Mouse (Mus musculus): ENCODE results near the gene Rorb.

Gene Rorb

DNA sequence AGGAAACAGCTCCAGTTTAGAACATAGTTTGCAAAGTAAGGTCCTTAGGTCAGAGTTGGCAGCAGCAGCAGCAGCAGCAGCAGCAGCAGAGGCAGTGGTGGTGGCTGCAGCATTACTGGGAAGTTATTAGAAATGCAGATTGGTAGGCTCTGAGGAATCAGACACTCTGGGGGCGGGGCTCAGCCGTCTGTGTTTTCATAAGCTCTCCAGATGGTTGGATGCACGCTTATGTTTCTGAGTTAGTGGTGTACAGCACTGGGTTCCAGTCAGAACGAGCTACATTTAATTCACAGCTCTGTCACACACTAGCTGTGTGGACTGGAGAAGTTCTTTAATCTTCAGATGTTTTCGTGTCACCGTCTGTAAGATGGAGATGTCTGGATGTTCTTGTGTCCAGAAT, 105.9 kb downstream of the Rorb start:
- peak; percentile 22 to 23 for DNase-seq (ENCODE audit: low spot score in 2 of 2)

DNA sequence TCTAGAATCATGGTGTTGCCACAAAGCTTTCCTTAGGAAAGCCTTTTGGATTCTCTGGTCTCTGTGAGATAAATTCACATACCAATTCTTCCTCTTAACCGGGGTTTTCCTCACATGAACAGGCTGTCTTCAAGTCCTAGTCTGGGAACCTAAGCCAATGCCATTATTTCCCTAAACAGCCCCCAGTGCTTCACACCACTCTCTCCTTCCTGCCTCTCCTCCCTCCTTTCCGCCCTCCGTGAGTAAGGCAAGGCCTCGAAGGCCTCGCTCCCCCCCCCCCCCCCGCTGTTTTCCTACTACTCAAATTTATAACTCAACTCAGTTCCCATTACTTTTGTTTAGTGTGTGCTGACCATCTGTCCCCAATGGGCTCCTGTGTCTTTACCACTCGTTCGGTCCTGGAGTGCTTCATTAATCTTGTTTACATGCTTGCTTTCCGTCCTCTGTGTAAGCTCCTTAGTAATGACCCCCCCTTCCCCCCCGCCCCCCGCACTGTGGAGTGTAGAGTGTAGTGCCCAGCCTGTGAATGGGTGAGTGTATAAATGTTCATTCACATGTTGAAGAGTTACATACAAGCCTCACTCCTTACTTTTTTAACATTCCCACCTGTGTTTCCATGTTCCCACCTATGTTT, 106.9 kb downstream of the Rorb start:
- no peak for DNase-seq (ENCODE audit: low spot score in 2 of 2)

DNA sequence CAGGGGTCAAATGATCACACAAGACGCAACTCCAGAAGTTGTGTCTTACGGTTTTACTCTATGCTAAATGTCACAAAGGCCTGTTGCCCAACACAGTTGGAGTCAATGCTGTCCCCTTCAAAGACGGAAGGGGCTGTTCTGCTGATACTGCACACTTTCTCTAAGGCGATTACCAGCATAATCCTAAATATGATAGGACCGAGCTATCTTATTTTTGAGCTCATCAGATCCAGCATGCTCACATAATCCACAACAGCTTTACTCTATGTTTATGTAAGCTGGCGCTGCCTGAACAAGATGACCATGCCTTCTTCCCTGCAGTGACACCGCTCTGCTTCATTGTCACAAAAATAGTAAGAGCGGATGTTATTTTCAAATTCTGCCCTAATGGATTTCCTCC, 112.0 kb downstream of the Rorb start:
- DNase-seq (ENCODE audit: low spot score in 2 of 2), result no peak

DNA sequence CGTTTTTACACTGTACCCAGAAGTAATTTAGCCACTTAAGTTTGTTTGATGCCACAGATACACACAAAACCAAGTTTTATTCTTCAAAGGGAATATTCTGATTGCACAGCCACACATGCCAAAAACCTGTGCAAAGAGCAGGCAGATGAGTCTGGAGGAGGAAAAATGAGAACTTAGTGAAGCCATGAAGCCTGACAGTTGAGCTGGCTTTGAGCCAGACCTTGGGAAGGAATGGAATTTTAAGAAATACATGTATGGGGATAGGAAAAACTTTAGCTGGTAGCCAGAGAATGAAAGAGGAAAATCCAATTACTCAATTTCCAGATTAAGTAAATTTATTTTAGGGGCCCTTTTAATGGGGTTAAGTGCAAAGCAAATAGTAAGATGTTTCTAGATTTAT, 113.3 kb downstream of the Rorb start:
- DNase-seq (ENCODE audit: low spot score in 2 of 2), result no peak

DNA sequence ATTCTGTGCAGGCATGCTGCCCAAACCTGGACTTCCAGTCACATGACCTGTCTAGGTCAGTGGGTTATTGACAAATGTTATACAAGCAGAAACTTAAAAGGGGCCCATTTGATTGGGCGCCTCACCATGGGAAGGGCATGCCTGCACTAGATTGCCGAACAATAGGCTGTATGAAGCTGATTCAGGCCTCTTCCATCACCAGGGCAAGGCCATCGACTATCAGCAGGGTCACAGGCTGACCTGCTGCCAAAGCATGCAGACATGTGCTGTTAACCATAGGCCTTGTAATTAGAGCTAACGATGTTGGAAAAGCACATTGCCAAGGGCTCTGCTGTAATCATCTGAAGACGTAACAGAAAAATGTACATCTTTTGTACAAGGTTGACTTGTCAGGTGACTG, 131.0 kb downstream of the Rorb start:
- no peak for DNase-seq (ENCODE audit: low spot score in 2 of 2)

DNA sequence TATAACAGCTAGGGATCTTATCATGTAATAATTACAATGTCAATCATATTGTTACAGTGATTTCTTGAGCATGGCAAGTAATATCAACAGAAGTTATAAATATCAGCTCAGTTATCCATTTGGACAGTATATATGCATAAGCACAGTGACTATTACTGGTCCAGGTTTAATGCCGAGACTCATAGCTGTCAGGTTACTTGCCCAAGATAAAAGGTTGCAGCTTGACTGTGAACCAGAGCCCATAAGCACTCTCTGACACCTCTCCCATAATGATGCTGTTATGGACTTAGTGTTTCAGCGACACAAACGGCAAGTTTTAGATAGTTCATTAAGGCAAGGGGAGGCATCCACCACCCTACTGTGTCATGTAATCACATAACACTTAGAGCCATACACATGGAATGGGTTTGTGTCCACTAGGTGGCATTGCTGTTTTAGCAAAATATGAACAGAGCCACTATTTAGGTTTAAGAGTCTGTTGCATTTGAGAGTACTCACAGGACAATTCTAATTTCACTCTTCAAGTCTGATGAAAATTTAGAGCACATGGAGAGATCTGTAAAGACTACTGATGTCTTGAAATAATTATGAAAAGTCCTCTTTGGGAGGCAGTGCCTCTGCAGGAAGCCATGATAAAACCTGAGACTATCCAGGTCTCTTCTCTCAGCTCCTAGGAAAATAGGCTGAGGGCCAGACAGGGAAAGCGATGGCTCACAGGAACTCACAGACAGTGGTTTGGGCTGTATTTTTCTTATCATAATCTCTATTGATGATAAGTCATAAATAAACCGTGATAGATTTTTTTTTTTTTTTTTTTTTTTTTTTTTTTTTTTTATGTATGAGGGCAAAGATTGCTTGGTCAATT, 136.0 kb downstream of the Rorb start:
- peak in 1 of 2 experiments; percentile 16 for DNase-seq (ENCODE audit: low spot score in 2 of 2)

DNA sequence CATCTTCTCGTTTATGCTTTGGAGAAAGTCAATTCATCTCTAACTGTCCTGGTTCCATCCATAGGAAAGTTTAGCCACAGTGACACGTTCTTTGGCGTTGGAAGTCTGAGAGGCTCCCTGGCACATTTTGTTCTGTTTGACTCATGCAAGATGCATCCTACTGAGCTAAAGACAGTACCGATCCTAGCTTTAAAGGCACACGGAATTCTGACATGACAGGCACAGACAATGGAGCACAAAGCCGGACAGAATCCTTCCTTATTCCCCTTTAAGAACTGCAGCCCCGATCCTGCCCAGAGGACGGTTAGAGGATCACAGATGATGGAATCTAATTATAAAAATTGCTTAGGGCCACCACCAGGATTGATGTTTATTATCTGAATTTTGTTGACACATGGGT, 141.6 kb downstream of the Rorb start:
- DNase-seq (ENCODE audit: low spot score in 2 of 2), result no peak

DNA sequence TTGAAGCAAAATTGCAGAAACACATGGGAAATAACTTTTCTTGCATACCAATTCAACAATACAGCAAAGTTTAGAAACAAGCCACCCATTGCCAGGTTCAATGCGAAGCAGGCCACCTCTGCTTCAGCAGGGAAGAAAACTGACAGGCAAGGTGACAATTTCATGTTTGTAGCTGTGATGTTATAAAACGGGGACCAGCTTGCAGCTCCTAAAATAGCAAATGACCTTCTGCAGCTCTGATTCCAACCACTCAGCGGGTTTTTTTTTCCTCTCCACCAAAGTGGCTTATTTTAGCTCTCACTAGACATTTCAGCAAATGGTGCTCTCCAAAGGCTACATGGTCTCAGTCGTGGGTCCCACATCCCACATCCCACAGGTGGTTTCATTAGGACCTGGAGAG, 143.7 kb downstream of the Rorb start:
- DNase-seq (ENCODE audit: low spot score in 2 of 2), result no peak

DNA sequence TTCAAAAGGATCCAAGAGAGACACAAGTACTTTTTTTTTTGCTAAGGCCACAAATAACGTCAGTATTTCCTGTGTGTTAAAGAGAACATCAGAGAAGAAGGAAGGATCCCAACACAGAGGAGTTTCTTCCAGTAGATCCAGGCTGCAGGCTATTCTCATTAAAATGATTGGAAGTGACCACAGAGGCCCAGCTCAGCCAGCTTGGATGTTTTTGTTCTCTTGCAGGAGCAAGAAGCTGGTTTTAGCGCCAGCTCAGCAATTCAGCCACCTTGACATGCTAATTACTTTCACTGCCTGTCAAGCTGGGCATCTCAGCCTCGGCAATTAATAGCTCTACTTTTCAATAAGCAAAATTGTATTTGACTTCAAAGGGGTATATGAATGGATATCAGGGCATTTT, 151.1 kb downstream of the Rorb start:
- no peak for DNase-seq (ENCODE audit: low spot score in 2 of 2)

DNA sequence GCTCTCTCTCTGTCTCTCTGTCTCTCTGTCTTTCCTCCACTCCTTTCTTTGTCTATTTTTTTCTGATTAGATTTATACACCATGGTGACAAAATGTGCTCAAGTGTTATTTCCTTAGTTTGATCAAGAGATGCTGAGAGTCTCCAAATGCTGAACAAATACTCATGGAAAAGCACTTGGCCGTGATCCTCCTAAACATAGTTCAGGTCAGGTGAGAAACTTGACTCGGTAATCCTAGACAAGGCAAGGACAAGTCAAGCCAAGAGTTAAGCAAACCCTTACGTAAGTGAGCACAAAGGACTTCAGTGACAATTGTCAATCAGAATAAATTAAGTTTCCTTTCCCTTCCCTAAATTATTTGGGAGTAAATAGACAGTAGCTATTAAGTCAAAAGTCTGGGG, 158.2 kb downstream of the Rorb start:
- DNase-seq (ENCODE audit: low spot score in 2 of 2), result no peak

DNA sequence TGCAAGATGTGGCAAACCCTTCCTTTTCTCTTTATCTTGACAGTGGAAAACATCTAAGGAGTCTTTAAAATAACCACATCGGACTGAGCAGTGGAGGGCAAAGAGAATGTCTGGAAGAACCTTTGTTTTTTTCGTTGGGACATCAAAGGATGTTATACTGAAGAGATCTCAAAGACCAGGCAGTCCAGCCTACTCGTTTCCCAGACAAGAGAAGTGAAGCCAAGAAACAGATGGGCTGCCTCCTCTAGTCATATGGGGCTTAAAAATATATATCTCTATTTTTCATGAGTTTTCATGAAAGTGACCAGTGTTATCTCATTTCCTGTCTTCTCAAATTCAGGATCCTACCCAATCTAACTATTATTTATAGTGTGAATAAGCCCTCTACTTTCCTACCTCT, 163.8 kb downstream of the Rorb start:
- DNase-seq (ENCODE audit: low spot score in 2 of 2), result no peak

DNA sequence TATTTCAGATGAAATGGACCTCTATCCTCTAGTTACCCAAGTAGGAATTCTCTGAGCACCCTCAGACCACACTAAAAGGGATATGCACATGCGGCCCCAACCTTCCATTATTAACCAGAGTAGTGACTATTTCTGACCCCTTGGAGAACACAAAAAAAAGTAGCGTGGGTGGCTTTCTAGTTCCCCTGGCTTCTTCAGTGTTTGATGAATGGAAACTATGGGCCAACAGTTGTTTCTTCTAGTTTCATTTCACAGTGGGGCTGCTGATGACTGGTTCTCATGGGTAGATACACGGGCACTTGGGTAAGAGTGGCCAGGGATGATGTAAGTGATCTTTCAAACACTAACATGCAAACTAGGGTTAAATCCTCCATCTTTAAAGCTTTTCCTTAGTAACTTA, 165.7 kb downstream of the Rorb start:
- DNase-seq (ENCODE audit: low spot score in 2 of 2), result no peak

DNA sequence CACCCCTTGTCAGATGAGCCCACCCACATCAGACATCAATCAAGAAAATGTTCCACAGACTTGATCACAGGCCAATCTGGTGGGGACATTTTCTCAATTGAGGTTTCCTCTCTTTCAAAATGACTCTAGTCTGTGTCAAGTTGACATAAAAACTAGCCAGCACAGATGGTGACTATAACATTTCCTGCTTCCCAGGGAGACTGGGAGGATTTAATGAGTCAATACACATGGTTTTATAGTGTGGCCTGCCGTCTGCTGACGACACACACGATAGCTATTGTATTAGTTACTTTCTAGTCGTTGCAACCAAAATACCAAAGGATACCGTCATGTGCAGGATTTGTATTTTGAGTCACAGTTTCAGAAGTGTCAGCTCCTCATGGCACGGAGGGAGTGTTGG, 169.6 kb downstream of the Rorb start:
- no peak for DNase-seq (ENCODE audit: low spot score in 2 of 2)

DNA sequence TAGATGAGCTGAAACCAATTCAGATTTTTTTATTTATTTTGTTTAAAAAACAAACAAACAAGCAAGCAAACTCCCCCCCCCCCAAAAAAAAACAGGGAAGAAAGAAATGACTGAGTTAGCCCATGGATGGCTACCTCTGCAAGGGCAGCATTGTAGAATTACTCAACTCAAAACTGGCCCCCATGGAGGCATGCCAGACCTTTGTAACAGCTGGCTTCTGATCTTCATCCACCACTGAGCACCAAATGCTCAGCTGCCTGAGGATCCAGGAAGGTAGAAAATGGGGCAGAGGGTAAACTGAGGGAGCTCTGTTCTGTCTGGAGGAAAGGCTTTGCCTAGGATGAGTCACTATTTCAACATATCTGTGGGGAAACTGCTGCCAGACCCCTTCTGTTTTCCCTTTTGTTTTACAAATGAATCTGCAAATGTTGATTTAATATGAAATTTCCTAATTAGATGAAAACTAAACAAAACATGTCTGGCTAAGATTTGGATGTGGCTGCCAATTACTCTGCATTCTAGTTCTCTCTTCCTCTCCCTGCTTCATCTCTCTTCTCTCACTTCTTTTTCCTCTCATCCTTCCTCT, 199.1 kb downstream of the Rorb start:
- no peak for DNase-seq (ENCODE audit: low spot score in 2 of 2)

DNA sequence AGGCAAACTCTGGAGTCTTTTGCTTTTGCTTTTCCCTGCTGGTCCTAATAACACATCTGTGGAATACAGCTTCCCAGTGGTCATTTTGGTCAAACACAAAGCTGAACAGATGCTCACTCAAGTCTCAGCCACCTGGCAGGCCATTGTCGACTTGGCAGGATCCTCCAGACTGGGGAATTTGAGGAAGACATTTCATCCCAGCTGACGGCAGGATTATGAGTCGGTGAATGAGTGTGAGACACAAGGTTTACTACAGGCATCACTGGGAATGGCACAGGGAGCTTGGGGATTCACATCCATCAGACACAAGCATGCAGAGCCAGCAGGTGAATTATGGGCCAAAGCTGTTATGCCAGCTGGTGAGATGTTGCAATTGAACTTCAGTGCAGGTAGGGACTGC, 201.4 kb downstream of the Rorb start:
- DNase-seq (ENCODE audit: low spot score in 2 of 2), result no peak

DNA sequence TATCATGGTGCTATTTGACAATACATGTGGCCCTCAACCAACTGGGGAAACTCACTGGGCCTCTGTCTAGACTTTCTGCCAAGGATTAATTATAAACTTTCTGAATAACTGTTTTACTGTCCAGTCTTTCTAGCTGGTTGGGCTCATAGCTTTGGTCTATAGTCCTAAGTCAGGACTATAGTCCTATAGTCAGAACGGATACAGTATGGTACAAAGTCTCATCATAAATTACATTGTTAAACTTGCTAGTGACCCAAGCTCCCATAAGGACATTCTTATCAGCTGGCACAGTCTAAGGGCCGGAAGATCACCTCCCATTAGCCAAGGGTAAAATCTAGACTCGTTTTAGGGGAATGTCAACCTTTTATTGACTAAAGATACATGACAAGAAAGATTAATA, 205.5 kb downstream of the Rorb start:
- DNase-seq (ENCODE audit: low spot score in 2 of 2), result no peak

DNA sequence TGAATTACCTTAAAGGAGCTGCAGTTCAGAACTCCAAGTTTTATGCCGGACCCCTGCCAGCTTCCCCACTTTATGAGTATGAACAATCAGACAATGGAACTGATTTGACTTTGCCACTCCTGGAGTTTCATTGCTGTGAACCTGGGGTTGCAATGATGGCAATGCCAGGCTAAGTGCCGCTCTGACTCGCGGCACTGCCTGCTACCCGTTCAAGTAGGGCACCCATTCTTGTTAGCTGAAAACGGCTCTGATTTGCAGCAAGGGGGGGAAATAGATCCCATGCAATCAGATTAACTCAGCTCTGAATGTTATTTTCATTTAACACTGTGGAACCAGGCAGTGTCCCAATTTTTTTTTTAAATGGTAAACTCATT, 208.3 kb downstream of the Rorb start:
- DNase-seq (ENCODE audit: low spot score in 2 of 2), result no peak

DNA sequence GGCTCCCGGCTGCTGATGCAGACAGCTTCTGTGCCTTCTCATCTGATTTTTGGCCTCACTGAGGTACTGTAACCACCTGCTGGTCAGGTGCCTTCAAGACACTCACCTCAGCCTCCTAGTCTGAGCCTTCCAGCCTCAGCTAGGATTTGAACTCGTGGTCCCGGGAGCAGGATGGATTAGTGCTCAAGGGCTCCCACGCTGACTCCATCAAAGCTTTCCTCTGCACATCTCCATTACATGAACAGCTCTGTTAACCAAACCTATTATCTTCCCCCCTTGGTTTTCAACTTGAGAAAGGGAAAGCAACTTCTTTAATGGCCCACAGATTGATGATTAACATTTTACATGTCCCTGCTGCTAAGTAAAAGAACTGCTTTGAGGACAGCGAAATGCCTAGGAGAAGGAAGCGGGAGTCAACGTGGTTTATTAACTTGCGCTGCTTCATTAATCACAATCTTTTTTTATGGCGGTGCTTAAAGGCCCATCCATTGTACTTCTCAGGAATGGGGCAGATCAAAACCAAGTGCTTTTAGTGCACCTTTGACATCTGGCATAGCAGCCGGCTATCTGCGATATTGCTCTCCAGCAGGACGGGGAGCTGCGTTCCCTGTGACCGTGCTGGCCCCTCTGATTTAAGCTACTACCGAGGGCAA, 208.8 kb downstream of the Rorb start:
- DNase-seq (ENCODE audit: low spot score in 2 of 2), result no peak

DNA sequence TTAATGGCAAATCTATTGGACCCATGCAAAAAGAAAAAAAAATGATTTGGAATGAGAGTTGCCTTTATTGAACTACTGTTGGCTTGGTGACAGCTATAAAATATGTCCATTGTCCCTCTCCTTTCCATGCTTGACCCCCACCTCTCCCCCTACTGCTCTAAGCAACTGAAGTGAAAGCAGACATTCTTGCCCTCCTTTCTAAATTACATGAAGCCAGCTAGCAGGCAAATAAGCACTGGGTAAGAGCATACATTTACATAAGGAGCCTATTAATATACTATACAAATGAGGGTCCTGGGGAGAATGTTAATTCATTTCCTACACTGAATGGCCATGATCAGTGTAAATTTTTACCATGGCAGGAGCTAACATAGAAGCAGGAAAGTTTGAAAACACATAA, 212.8 kb downstream of the Rorb start:
- DNase-seq (ENCODE audit: low spot score in 2 of 2), result no peak

DNA sequence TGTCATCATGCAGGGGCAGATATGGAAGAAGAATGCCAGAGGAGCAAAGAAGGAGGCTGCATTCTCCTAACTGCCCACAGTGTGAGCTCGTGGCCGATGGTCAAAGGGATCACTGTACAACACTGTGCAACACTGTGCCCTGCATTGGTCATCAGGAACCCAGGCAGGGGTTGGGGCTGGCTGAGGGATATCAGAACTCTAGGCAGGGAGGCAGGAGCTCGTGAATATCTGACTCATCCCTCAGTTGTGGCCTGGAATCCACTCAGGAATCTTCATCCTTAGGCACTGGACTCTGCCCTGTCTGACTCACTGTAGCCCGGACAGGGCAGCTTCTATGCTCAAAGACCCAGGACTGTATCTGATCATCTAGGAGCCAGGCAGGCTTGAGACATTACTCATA, 220.8 kb downstream of the Rorb start:
- DNase-seq (ENCODE audit: low spot score in 2 of 2), result no peak

DNA sequence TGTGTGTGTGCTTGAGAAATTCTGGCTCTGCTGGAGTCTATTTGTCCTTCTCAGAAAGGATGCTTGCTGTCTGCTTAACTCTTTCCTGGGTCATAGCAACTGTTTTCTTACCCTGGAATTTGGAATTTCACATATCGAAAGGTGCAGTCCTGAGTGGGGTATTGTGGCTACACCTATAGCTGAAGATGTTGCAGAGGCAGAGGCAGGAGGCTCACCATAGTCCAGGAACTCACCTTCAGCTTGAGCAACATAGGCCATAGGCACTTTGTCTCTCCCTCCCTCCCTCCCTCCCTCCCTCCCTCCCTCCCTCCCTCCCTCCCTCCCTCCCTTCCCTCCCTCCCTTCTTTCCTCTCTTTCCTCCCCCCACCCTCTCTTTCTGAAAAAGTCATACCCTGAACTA, 221.4 kb downstream of the Rorb start:
- no peak for DNase-seq (ENCODE audit: low spot score in 2 of 2)

DNA sequence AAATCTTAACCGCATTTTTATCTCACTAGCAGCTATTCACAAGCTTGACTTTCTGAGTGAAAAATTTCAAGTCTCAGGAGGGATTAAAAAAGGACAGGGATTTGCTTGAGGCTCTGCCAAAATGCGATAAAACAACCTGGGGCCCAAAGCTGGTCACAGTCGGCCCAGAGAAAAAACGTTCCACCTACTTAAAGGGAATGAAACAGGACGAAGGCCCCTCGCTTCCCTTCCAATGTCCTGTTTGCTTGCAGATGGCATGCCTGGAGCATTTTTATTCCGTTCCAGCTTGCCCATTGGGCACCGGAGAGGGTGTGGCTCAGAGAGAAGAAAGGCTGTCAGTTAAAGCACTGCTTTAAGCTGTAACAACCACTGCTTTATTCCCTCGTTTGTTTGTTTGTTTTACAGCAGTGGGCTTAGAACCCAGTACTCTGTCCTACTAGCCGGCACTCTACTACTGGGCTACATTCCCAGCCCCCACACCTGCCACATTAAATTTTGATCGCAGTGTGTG, 221.8 kb downstream of the Rorb start:
- DNase-seq (ENCODE audit: low spot score in 2 of 2), result peak; percentile 47 to 61

Measured in frontal cortex, postnatal 10 days (tissue).